Mouse (Mus musculus): ENCODE data around the gene Rab22a. TPM values are rescaled to one million over a fixed set of nuclear protein-coding genes. Genes with fewer than 3 reads are reported as not detected.
"Not testable (repeated sequence)": the region's sequence is repeated elsewhere in the genome, so short reads cannot be mapped to it uniquely, and the experiment has no call there.

Gene Rab22a
- total and polyA plus RNA-seq, 2 experiments from 2014 or later, result 22.2 to 36.0 TPM

GRCm38 (mm10) chr2:173624667-173625066, 34.9 kb upstream of the Rab22a start:
- ATAC-seq (no peak), DNase-seq (ENCODE audit: low spot score) (no peak)
- TF ChIP-seq CTCF (IDR thresholded peaks at IDR 0.05; ENCODE audit: low read depth), result no peak
- H3K27me3 ChIP-seq (ENCODE audit: insufficient read depth, low read length), result no peaks in the 10 kb centered on the region
- no peak overlapping the region for H3K4me3 ChIP-seq (ENCODE audit: low read length)
- H3K9ac ChIP-seq (replicated peaks; ENCODE audit: low read length), result no peak overlapping the region
- no peaks in the 10 kb centered on the region for H3K4me1 ChIP-seq (ENCODE audit: insufficient read depth, low read length)
- H3K27ac ChIP-seq, result no peak overlapping the region
- 68% methylated on average over 7 of the region's 7 CpGs for WGBS
- H3K36me3 ChIP-seq (ENCODE audit: insufficient read depth, low read length), result no peaks in the 10 kb centered on the region
- no peaks in the 10 kb centered on the region for H3K9me3 ChIP-seq (ENCODE audit: low read length)
- H3K4me2 ChIP-seq (ENCODE audit: low read depth, low read length), result no peak overlapping the region

GRCm38 (mm10) chr2:173625786-173626185, 33.8 kb upstream of the Rab22a start:
- Histone ChIP-seq H3K4me1 (ENCODE audit: insufficient read depth, low read length) (no peaks in the 10 kb centered on the region), H3K27ac (no peak overlapping the region), H3K9ac (replicated peaks; ENCODE audit: low read length) (no peak overlapping the region), H3K27me3 (ENCODE audit: insufficient read depth, low read length) (no peaks in the 10 kb centered on the region), H3K9me3 (ENCODE audit: low read length) (no peaks in the 10 kb centered on the region), H3K4me2 (ENCODE audit: low read depth, low read length) (no peak overlapping the region), H3K4me3 (ENCODE audit: low read length) (no peak overlapping the region), H3K36me3 (ENCODE audit: insufficient read depth, low read length) (no peaks in the 10 kb centered on the region)
- ATAC-seq, result no peak
- TF ChIP-seq CTCF (IDR thresholded peaks at IDR 0.05; ENCODE audit: low read depth), result no peak
- WGBS, result 91% methylated on average over 3 of the region's 3 CpGs
- DNase-seq (ENCODE audit: low spot score), result no peak

- not testable (repeated sequence) for H3K9ac ChIP-seq (replicated peaks; ENCODE audit: low read length); H3K4me3 ChIP-seq (ENCODE audit: low read length); H3K27me3 ChIP-seq (ENCODE audit: insufficient read depth, low read length); H3K4me2 ChIP-seq (ENCODE audit: low read depth, low read length); H3K4me1 ChIP-seq (ENCODE audit: insufficient read depth, low read length); H3K9me3 ChIP-seq (ENCODE audit: low read length); H3K36me3 ChIP-seq (ENCODE audit: insufficient read depth, low read length); H3K27ac ChIP-seq; DNase-seq (ENCODE audit: low spot score); ATAC-seq
- WGBS, result 79% methylated on average over 15 of the region's 15 CpGs
These were observed 25.5 kb upstream of the Rab22a start for GRCm38 (mm10) chr2:173634106-173634505.

GRCm38 (mm10) chr2:173641370-173641769, 18.2 kb upstream of the Rab22a start:
- Histone ChIP-seq H3K27me3 (ENCODE audit: insufficient read depth, low read length) (no peaks in the 10 kb centered on the region), H3K9me3 (ENCODE audit: low read length) (no peaks in the 10 kb centered on the region), H3K4me2 (ENCODE audit: low read depth, low read length) (no peak overlapping the region), H3K4me3 (ENCODE audit: low read length) (no peak overlapping the region), H3K4me1 (ENCODE audit: insufficient read depth, low read length) (no peaks in the 10 kb centered on the region), H3K36me3 (ENCODE audit: insufficient read depth, low read length) (no peaks in the 10 kb centered on the region), H3K27ac (no peak overlapping the region), H3K9ac (replicated peaks; ENCODE audit: low read length) (no peak overlapping the region)
- DNase-seq (ENCODE audit: low spot score) (no peak), ATAC-seq (no peak)
- TF ChIP-seq CTCF (IDR thresholded peaks at IDR 0.05; ENCODE audit: low read depth), result no peak

GRCm38 (mm10) chr2:173642262-173642999, 17.1 kb upstream of the Rab22a start:
- ATAC-seq (no peak), DNase-seq (ENCODE audit: low spot score) (no peak)
- no peak overlapping the region for H3K27ac ChIP-seq
- H3K27me3 ChIP-seq (ENCODE audit: insufficient read depth, low read length), result no peaks in the 10 kb centered on the region
- H3K4me3 ChIP-seq (ENCODE audit: low read length), result no peak overlapping the region
- H3K9ac ChIP-seq (replicated peaks; ENCODE audit: low read length), result no peak overlapping the region
- no peaks in the 10 kb centered on the region for H3K4me1 ChIP-seq (ENCODE audit: insufficient read depth, low read length)
- no peaks in the 10 kb centered on the region for H3K36me3 ChIP-seq (ENCODE audit: insufficient read depth, low read length)
- H3K9me3 ChIP-seq (ENCODE audit: low read length), result no peaks in the 10 kb centered on the region
- WGBS, result 60% methylated on average over 15 of the region's 15 CpGs
- no peak overlapping the region for H3K4me2 ChIP-seq (ENCODE audit: low read depth, low read length)
- no peak for TF ChIP-seq CTCF (IDR thresholded peaks at IDR 0.05; ENCODE audit: low read depth)

GRCm38 (mm10) chr2:173647197-173647911, 12.2 kb upstream of the Rab22a start:
- no peak for ATAC-seq
- no peak overlapping the region for H3K4me2 ChIP-seq (ENCODE audit: low read depth, low read length)
- no peak for TF ChIP-seq CTCF (IDR thresholded peaks at IDR 0.05; ENCODE audit: low read depth)
- H3K4me3 ChIP-seq (ENCODE audit: low read length), result no peak overlapping the region
- no peak overlapping the region for H3K9ac ChIP-seq (replicated peaks; ENCODE audit: low read length)
- WGBS, result 76% methylated on average over 19 of the region's 19 CpGs
- H3K27me3 ChIP-seq (ENCODE audit: insufficient read depth, low read length), result no peaks in the 10 kb centered on the region
- no peaks in the 10 kb centered on the region for H3K36me3 ChIP-seq (ENCODE audit: insufficient read depth, low read length)
- H3K4me1 ChIP-seq (ENCODE audit: insufficient read depth, low read length), result no peaks in the 10 kb centered on the region
- no peak overlapping the region for H3K27ac ChIP-seq
- DNase-seq (ENCODE audit: low spot score), result no peak
- H3K9me3 ChIP-seq (ENCODE audit: low read length), result no peaks in the 10 kb centered on the region

- WGBS, result 77% methylated on average over 10 of the region's 10 CpGs
- H3K36me3 ChIP-seq (ENCODE audit: insufficient read depth, low read length), result no peaks in the 10 kb centered on the region
- DNase-seq (ENCODE audit: low spot score) (no peak), ATAC-seq (no peak)
- no peaks in the 10 kb centered on the region for H3K9me3 ChIP-seq (ENCODE audit: low read length)
- H3K27me3 ChIP-seq (ENCODE audit: insufficient read depth, low read length), result no peaks in the 10 kb centered on the region
- H3K27ac ChIP-seq, result no peak overlapping the region
- TF ChIP-seq CTCF (IDR thresholded peaks at IDR 0.05; ENCODE audit: low read depth), result no peak
- H3K9ac ChIP-seq (replicated peaks; ENCODE audit: low read length), result no peak overlapping the region
- H3K4me2 ChIP-seq (ENCODE audit: low read depth, low read length), result no peak overlapping the region
- H3K4me3 ChIP-seq (ENCODE audit: low read length), result no peak overlapping the region
- H3K4me1 ChIP-seq (ENCODE audit: insufficient read depth, low read length), result no peaks in the 10 kb centered on the region
These were observed 9.8 kb upstream of the Rab22a start for GRCm38 (mm10) chr2:173649762-173650161.

Measured in hindbrain, postnatal 0 days (tissue).